Mouse (Mus musculus) embryonic fibroblast, embryonic 13.5 days (primary cell): Measurements from ENCODE around the gene Fbxl21. TPM values are rescaled to one million over a fixed set of nuclear protein-coding genes. Genes with fewer than 3 reads are reported as not detected.

Experiments
- H3K27ac ChIP-seq: 2 replicates; pipeline ENCODE4 v1.5.1; 2012; ENCODE audit warnings: low read length, control low read depth, inconsistent platforms; ENCODE audit not compliant: insufficient read depth
- H3K4me1 ChIP-seq: 2 replicates; pipeline ENCODE4 v1.6.1; 2011; ENCODE audit warnings: low read length; ENCODE audit not compliant: control insufficient read depth, insufficient read depth
- H3K4me3 ChIP-seq: 2 replicates; pipeline ENCODE4 v1.5.1; 2011; ENCODE audit warnings: mild to moderate bottlenecking, control low read depth, low read length; ENCODE audit not compliant: insufficient read depth
- CTCF ChIP-seq: IDR thresholded peaks from 2 replicates; pipeline ENCODE4 v1.5.1; 2011; ENCODE audit warnings: mild to moderate bottlenecking, control low read depth, low read length, moderate library complexity, borderline replicate concordance; ENCODE audit not compliant: insufficient read depth
- POLR2A ChIP-seq: IDR thresholded peaks from 2 replicates; pipeline ENCODE4 v1.6.1; 2011; ENCODE audit warnings: low read depth, mild to moderate bottlenecking, control low read depth, low read length, moderate library complexity
- polyA plus RNA-seq: library from polyadenylated mRNA; stranded (reverse); fragments of >200 nt; gene quantifications from 2 replicates; pipeline ENCODE4 v1.2.4, GENCODE M21; 2011; ENCODE audit warnings: low read depth; ENCODE audit not compliant: missing spikeins, insufficient read length

Gene Fbxl21
- polyA plus RNA-seq = 2.1 and 3.0 TPM in 2 replicates

DNA sequence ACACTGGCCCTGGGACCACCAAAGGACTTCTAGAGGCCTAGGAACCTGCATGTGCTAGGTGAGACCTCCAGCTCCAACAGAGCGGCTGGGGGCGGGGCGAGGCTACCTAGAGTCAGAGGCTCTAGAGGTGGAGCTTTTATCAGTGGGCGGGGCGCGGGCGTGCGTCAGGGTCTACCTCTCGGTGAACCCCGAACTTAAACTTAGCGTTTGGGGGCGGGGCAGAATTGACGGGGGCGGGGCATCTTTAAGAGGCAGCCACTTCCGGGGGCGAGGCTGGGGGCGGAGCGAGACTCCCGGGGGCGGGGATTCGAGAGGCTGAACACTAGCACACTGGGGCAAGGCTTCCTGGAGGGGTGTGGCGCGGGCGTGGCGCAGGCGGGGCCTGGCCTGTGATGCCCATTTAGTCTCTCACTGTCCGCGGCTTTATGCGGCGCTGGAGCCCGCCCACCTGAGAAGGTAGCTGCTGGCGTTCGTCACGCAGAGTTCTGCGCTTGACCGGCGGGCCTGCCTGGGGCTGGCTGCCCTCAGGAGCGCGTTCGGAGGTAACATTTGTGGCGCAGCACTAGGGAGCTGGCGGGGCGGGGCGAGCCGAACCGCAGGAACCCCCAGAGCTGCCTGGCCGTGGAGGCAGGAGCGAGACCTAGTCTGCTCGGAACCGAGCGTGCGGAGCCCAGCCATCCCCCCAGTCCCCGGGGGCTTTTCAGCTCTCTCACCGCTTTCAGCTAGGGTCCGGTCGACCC, at the start of gene Fbxl21:
Gene Fbxl21, plus strand, starts transcription at position 392 of the 740 bp plus-strand sequence.
- H3K27ac ChIP-seq = no peak within 1 kb of the TSS
- peak; percentile 88 for TF ChIP-seq POLR2A
- TF ChIP-seq CTCF = no peak
- H3K4me1 ChIP-seq = no peaks in the 10 kb centered on the region
- peak within 1 kb of the TSS; percentile 66 for H3K4me3 ChIP-seq

DNA sequence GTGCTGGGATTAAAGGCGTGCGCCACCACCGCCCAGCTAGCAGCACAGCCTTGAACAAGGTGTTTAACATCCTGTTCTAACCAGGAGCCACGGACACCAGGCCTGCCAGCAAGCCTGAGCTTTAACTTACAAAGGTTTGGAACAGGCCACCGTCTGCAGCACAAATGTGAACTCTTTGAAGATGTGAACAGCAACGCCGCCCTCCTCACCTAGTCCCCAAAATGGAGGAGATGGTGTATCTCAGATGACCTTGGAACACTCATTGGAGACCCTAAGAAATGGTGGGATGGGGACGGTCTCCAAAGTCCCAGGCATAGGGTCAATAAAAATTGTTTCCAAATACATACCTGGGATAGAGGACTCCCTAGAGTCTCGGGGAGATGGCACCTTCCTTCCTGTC, 49.6 kb upstream of the Fbxl21 start:
- TF ChIP-seq CTCF (no peak), POLR2A (no peak)
- Histone ChIP-seq H3K4me3 (no peak overlapping the region), H3K27ac (no peak overlapping the region), H3K4me1 (no peaks in the 10 kb centered on the region)

DNA sequence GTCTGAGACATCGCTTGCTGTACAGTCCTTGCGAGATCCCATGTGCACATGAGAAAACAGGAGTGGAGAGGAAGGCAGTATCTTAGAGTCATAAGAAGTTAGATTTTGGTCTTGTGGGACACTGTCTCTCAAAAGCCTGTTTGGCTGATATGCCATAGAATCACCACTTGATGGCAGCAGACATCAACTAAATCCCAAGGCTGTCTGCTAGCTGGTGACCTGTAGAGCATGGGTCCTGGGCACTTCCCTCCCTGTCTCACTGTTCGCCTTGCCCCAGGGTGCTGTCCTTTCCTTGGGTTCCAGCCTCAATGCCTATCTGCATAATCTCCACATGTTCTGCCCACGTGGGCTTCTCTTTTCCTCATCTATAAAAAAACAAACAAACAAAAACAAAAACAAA, 46.9 kb upstream of the Fbxl21 start:
- H3K4me3 ChIP-seq = no peak overlapping the region
- peak; percentile 66; the same call in 1 of the 2 replicates for TF ChIP-seq CTCF
- no peak for TF ChIP-seq POLR2A
- H3K27ac ChIP-seq = no peak overlapping the region
- no peaks in the 10 kb centered on the region for H3K4me1 ChIP-seq

DNA sequence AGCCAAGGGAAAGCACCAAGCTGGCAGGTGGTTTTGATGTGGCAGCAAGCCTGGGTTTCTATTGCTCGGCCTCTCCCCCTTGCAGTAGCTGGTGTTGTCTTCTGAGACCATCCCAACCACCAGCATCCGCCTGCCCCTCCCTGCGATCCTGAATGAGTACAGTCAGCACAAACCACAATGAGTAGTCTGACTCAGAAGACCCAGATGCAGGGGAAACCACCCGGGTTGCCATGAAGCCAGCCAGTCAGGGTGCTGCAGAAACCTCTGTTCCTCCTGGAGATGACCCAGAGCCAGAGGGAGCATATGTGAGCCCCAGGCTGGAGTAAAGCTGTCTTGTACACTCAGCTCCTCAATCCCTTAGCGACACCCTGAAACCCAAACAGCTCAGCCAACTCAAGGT, 45.5 kb upstream of the Fbxl21 start:
- TF ChIP-seq CTCF = no peak
- TF ChIP-seq POLR2A = no peak
- H3K27ac ChIP-seq = no peak overlapping the region
- H3K4me3 ChIP-seq = no peak overlapping the region
- H3K4me1 ChIP-seq = no peaks in the 10 kb centered on the region

DNA sequence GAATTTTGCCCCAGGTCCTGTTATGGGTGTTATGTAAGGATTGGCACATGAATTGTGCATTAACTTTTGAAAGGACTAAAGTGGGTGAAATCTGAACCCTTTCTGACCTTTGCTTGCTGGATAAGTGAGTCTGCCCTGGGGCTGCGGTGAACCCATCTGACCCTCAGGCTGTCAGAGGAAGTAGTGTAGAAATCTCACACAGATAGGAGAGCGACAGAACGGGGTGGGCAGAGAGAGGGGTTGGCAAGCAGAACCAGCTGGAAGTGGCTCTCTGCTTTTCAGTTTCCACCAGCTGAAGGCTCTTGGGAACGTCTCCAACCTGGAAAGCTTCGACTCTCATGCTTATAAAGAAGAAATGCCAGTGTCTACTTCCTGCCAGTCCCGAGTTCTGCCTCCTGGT, 45.0 kb upstream of the Fbxl21 start:
- Histone ChIP-seq H3K4me3 (no peak overlapping the region), H3K4me1 (no peaks in the 10 kb centered on the region), H3K27ac (no peak overlapping the region)
- TF ChIP-seq CTCF (no peak), POLR2A (no peak)

DNA sequence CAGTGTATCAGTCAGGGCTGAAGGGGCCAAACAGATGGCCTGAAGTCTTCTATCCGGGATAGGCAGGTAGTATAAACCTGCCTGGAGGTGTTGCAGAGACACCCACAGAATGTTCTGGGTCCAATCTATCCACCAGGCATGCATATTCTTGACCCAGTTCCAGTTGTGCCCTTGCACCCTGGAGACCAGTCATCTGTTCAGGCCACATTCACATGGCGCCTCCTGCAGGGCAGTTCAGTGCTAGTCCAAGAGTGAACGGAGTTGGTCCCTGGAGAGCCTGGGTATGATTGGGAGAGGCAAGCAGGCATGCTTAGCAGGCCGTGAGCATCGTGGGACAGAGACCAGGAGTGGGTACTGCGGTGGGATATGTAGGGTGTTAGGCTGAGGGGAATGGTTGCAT, 44.2 kb upstream of the Fbxl21 start:
- no peak overlapping the region for H3K4me3 ChIP-seq
- no peak overlapping the region for H3K27ac ChIP-seq
- TF ChIP-seq CTCF (0 out of 2 replicates have a peak, but pooled peaks have one; percentile 2), POLR2A (no peak)
- H3K4me1 ChIP-seq = no peaks in the 10 kb centered on the region

DNA sequence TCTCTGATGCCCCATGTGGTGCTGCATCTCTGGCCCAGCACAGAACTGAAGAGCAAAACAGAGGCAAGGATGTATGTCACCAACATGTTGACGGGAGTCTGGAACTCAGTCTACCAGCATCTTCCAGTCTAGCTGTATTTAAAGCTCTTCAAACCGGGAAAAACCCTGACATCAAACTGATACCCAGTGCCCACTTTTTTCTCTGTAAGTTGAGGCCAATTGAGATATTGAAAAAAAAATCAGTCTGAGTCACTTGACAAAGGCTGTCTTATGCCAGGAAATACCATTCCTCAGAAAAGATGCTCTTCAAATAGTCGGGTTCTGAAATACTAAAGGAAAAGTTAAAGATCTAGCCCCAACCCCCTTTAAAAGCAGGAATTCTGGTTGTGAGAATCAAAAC, 40.1 kb upstream of the Fbxl21 start, which contains the start of gene Il9:
Gene Il9, minus strand, starts transcription at position 101 of the 400 bp plus-strand sequence.
- H3K4me3 ChIP-seq = no peak within 1 kb of the TSS
- TF ChIP-seq CTCF (no peak), POLR2A (no peak)
- H3K27ac ChIP-seq = no peak within 1 kb of the TSS
- H3K4me1 ChIP-seq = no peaks in the 10 kb centered on the region

DNA sequence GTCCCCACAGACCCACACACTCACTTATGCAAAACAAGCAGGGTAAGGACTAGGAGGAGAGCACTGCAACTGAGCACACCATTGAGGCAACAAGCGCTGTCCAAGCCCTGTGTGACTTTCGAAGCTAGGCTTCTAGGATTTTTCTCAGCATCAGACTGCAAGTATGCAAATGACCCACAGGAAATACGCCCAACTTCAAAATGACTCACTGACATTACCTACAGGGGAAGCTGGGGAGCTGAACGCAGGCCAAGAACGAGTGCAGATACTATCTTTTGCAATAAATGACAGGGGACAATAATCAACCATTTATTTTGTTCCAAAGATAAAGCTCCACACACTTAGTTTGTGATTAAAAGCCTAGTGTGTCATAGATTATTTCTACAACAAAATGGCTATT, 34.3 kb upstream of the Fbxl21 start:
- Histone ChIP-seq H3K4me3 (no peak overlapping the region), H3K4me1 (no peaks in the 10 kb centered on the region), H3K27ac (no peak overlapping the region)
- TF ChIP-seq POLR2A (no peak), CTCF (no peak)

DNA sequence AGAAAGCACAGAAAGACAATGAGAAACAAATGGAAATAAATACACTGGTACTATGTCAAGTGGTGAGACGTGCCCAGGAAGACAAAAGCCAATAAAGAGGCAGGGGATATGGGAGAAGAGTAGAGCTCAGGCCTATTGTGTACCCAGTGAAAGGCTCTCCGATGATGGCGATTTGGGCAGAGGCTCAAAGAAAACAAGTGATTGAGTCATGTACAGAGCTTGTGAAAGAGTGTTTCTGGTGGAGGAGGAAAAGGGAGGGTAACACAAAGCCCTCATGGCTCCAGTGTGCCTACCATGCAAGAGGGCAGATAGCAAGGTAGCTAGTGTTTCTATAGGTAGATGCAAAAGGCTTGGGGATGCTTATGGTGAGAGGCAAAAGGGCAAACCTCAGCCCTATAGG, 27.8 kb upstream of the Fbxl21 start:
- TF ChIP-seq CTCF (no peak), POLR2A (no peak)
- no peak overlapping the region for H3K27ac ChIP-seq
- no peak overlapping the region for H3K4me3 ChIP-seq
- no peaks in the 10 kb centered on the region for H3K4me1 ChIP-seq

DNA sequence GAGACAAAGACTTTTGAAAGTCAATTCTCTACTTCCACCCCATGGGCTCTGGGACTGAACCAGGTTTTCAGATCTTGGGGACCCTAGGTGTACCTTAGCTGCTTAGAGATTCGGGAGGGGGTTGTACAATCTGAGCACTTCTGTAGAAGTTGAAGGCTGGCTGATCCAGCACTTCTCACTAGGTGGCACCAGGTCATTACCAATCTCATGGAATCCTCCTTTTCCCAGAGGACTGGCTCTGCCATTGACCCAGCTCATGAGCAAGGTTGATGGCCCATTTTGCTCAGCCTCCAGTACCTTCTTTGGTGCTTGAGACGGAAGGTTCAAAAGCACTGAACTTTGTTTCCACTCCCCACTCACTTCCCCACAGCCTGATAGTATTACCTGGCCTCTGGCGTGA, 22.1 kb upstream of the Fbxl21 start:
- Histone ChIP-seq H3K4me3 (no peak overlapping the region), H3K27ac (no peak overlapping the region), H3K4me1 (no peaks in the 10 kb centered on the region)
- no peak for TF ChIP-seq POLR2A
- TF ChIP-seq CTCF = no peak

DNA sequence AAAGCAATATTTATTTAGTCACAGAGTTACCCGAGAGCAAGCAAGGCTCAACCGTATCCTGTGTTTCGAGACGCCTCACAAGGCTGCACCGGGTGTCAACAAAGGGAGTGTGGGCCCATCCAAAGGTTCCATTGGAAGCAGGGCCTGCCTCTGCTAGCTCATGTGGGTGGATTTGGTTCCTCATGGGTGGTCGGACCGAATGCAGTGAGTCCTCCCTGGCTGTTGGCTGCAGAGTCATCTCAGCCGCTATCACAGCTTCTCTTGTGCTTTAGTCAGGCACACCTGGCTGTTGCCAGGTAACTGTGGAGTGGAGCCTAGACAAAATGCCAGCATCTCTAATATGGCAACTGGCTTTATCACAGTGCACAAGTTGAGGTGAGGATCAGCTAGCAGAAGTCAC, 21.6 kb upstream of the Fbxl21 start:
- no peak overlapping the region for H3K27ac ChIP-seq
- no peak overlapping the region for H3K4me3 ChIP-seq
- TF ChIP-seq POLR2A = no peak
- no peak for TF ChIP-seq CTCF
- no peaks in the 10 kb centered on the region for H3K4me1 ChIP-seq
